Comparison of ENCODE assay signal across 23 mouse cellular contexts in genomic region chrX:42545076-42545475, GRCm38 (mm10). TPM values are rescaled to one million over a fixed set of nuclear protein-coding genes. Genes with fewer than 3 reads are reported as not detected.
"Had no signal": no experiment of that assay in that cellular context is flagged by ENCODE, and none has a peak within 500 bp of the region (broad histone marks: within the 10 kb centered on the region; RNA-seq: fewer than 3 reads in every experiment).

No protein-coding gene starts in this region.

- H3K9ac ChIP-seq: neural tube, embryonic 15.5 days; stomach, embryonic 15.5 days had no signal

- H3K27ac ChIP-seq: neural tube, embryonic 15.5 days; stomach, embryonic 15.5 days; stomach, postnatal 0 days had no signal

- H3K4me1 ChIP-seq: neural tube, embryonic 15.5 days; stomach, embryonic 15.5 days had no signal

- H3K4me3 ChIP-seq: neural tube, embryonic 15.5 days; stomach, embryonic 15.5 days had no signal

- H3K36me3 ChIP-seq: neural tube, embryonic 15.5 days; stomach, embryonic 15.5 days had no signal

- DNase-seq: retina, postnatal 1 day; right cerebral cortex, adult 18-20 months; right cerebral cortex, postnatal 14 days; right cerebral cortex, postnatal 25 days; right cerebral cortex, postnatal 4 days; spleen, adult 18-20 months; thymus, adult 18-20 months; thymus, adult 2 months; thymus, postnatal 14 days; thymus, postnatal 25 days; thymus, postnatal 36 days; thymus, postnatal 4 days had no signal

- H3K9me3 ChIP-seq: neural tube, embryonic 15.5 days; stomach, embryonic 15.5 days had no signal

- H3K4me2 ChIP-seq: neural tube, embryonic 15.5 days; stomach, embryonic 15.5 days had no signal

- H3K27me3 ChIP-seq: neural tube, embryonic 15.5 days; stomach, embryonic 15.5 days had no signal

RNA-seq across cellular contexts. Expression of gene Sh2d1a, which starts 42.8 kb away (rescaled TPM):
- polyA plus RNA-seq: testis, adult 2 months had no signal

RNA-seq across cellular contexts. Expression of gene Tex13c2, which starts 55.6 kb away (rescaled TPM):
- total RNA-seq: neutrophil, adult 5-6 weeks had no signal
- polyA plus RNA-seq: neural tube, embryonic 14.5 days; neural tube, embryonic 15.5 days; small intestine, adult 2 months; stomach, embryonic 14.5 days; stomach, embryonic 15.5 days; stomach, embryonic 16.5 days; stomach, postnatal 0 days; thymus, postnatal 0 days; urinary bladder, adult 2 months had no signal
